Mouse (Mus musculus): Measurements from ENCODE around the gene Tom1l2. TPM values are rescaled to one million over a fixed set of nuclear protein-coding genes. Genes with fewer than 3 reads are reported as not detected.

Gene Tom1l2
- total RNA-seq, 4 experiments from 2014 or later = 205 to 222 (median 215) TPM

GRCm38 (mm10) chr11:60232441-60233058 is 120.2 kb downstream of the Tom1l2 start:
- DNase-seq (ENCODE audit: low spot score in 2 of 2) = no peak

- DNase-seq (ENCODE audit: low spot score in 2 of 2) = no peak
Measured at GRCm38 (mm10) chr11:60231951-60232350, 120.8 kb downstream of the Tom1l2 start.

GRCm38 (mm10) chr11:60231326-60231725 is 121.4 kb downstream of the Tom1l2 start:
- DNase-seq (ENCODE audit: low spot score in 2 of 2) = no peak

DNA sequence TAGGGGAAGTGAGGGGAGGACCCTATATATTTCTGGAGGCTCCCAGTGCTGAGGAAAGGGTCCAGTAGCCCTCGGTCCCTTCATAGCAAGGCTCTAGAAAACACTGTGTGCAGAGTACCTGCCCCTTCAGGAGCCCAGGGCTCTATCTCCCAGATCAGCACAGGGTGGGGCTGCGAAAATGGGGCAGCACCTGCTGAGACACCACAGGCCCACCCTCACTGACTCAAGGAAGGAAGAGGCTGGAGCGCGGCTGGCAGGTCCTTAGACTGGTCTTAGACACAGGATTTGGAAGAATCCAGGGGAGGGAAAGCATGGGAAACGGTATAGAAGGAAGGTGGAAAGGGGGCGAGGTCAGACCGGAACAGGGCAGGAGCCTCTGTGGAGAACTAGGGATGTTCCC is 122.2 kb downstream of the Tom1l2 start:
- no peak for DNase-seq (ENCODE audit: low spot score in 2 of 2)

GRCm38 (mm10) chr11:60229821-60230220 is 122.9 kb downstream of the Tom1l2 start:
- DNase-seq (ENCODE audit: low spot score in 2 of 2) = no peak

GRCm38 (mm10) chr11:60228525-60228924 is 124.2 kb downstream of the Tom1l2 start:
- no peak for DNase-seq (ENCODE audit: low spot score in 2 of 2)

DNA sequence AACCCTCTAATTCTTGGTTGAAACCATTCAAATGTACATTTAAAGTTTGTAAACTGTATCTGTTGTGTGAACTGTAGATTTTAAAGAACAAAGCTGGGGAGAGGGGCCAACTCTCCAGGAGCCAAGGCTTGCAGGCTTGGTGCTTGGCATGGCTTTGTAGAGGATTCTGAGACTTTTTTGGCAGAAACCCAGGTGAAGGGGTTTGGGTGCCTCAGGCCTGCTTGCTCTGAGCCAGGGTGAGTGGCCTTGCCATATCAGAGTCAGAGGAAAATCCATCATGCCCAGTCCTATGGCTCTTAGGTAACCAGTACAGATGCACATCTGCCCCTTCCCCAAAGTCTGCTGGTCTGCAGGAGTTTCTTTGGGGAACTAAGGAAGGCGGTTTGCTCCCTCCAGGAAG is 126.8 kb downstream of the Tom1l2 start:
- DNase-seq (ENCODE audit: low spot score in 2 of 2) = no peak

DNA sequence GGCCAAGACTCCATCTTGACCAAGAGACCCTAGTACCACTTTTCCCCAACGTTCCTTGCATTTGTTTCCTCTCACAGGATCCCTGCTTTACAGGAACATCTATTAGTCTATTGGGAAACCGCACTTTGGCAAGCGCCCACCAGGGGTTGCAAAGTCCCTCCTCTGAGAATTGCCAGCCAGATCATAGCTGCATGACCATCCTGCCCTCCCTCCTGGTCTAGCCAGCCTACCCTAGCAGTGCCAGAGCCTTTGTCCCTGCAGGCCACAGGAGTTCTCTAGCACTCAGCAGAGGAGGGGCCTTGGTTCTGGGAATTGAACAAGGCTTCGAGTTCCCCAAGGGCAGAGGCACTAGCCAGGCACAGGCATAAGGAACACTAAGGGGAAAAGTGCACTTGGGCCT is 128.0 kb downstream of the Tom1l2 start:
- no peak for DNase-seq (ENCODE audit: low spot score in 2 of 2)

- peak in 1 of 2 experiments; percentile 73 for DNase-seq (ENCODE audit: low spot score in 2 of 2)
Measured at GRCm38 (mm10) chr11:60222469-60223236, 130.1 kb downstream of the Tom1l2 start, which contains the start of gene Srebf1. Gene Srebf1, minus strand, starts transcription at chr11:60222581.

GRCm38 (mm10) chr11:60222085-60222468 is 130.6 kb downstream of the Tom1l2 start:
- DNase-seq (ENCODE audit: low spot score in 2 of 2) = no peak

GRCm38 (mm10) chr11:60221425-60221824 is 131.3 kb downstream of the Tom1l2 start:
- DNase-seq (ENCODE audit: low spot score in 2 of 2) = no peak

DNA sequence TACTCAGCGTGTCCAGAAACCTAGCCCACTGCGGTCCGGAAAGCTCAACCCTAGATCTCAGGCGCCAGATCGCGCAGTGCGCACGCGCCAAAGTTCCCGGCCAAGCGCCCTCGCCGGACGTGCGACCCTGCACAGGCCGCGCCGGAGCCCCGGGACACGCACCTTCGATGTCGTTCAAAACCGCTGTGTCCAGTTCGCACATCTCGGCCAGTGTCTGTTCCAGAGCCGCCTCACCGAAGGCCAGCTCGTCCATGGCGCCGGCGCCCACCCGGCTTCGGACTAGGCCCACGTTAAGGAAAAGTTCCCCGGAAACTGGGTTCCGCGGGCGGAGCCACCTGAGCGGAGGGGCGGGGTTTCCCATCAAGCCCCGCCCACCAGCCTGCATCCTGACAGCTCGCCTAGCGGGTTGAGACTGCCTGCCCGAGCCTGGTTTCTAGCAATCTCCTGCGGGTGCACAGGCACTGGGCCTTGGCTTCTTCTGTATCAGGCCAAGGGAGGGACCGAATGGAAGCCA is 132.4 kb downstream of the Tom1l2 start:
- DNase-seq (ENCODE audit: low spot score in 2 of 2) = peak; percentile 82 to 83

- no peak for DNase-seq (ENCODE audit: low spot score in 2 of 2)
Measured at GRCm38 (mm10) chr11:60219609-60220008, 133.1 kb downstream of the Tom1l2 start.

DNA sequence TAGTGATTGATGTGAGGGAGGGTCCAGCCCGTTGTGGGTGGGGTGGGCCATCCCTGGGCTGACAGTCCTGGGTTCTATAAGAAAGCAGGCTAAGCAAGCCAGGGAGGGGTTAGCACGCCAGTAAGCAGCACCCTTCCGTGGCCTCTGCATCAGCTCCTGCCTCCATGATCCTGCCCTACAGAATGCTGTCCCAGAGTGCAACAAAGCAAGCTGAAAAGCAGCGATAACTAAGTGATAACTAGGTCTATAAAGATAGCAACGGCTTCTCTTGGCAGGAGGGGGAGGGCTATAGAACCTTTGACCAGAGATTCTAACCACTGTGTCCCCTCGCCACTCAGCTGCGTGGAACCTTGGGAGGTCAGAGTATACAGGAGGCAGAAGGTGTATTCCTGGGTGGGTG is 135.2 kb downstream of the Tom1l2 start:
- no peak for DNase-seq (ENCODE audit: low spot score in 2 of 2)

GRCm38 (mm10) chr11:60216671-60217070 is 136.0 kb downstream of the Tom1l2 start:
- DNase-seq (ENCODE audit: low spot score in 2 of 2) = no peak

- DNase-seq (ENCODE audit: low spot score in 2 of 2) = no peak
Measured at GRCm38 (mm10) chr11:60213266-60213665, 139.4 kb downstream of the Tom1l2 start.

DNA sequence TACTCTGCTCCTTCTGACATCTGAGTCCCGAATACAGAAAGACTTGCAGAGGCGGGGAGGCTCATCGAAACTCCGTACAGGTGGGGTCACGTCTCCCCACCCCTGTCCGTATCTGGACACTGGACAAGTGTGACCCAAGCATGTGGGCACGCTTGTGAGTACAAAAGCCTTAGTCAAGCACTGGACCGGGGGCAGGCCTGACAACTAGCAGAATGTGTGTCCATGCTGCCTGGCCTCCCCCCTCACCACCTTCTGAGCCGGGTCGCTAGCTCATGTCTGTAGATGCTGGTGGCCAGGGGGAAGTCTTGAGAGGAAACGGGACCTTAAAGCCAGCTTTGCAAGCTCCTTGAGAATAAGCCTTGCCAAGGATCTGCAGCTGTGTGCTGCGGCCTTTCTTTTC is 140.9 kb downstream of the Tom1l2 start:
- DNase-seq (ENCODE audit: low spot score in 2 of 2) = no peak

- no peak for DNase-seq (ENCODE audit: low spot score in 2 of 2)
Measured at GRCm38 (mm10) chr11:60211152-60211551, 141.6 kb downstream of the Tom1l2 start.

DNA sequence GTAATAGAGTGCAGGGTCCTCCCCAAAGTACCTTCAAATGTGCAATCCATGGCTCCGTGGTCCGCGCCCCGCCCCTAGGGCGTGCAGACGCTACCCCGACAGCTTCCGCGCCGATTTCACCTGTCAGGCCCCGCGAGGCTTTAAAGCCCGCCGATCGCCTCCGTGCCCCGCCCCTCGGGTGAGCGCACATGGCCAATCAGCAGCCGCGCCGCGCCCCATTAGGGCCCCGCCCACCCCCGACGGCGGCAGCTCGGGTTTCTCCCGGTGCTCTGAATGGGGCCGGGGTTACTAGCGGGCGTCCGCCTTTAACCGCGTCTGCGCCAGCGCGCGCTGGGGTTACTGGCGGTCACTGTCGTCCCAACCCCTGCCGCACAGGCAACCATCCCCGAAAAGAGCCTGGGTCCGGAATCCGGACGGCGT is 142.4 kb downstream of the Tom1l2 start:
- peak; percentile 68 to 90 for DNase-seq (ENCODE audit: low spot score in 2 of 2)

DNA sequence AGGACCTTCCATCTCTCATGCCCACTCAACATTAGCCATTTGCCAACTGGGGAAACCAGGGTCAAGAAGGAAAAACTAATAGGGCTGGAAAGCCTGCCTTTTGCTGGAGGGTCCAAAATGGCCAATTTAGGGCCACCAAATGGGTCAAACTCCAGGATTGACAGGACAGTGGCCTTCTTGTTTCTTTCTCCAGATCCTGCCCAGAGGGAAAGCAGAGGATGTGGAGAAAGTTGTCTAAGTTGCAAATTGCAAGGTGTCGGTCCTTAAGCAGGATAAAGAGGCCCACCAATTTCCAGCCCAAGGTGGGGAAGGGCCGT is 142.8 kb downstream of the Tom1l2 start:
- DNase-seq (ENCODE audit: low spot score in 2 of 2) = no peak

- peak in 1 of 2 experiments; percentile 87 for DNase-seq (ENCODE audit: low spot score in 2 of 2)
Measured at GRCm38 (mm10) chr11:60209217-60209932, 143.3 kb downstream of the Tom1l2 start.

- DNase-seq (ENCODE audit: low spot score in 2 of 2) = no peak
Measured at GRCm38 (mm10) chr11:60208712-60209111, 144.0 kb downstream of the Tom1l2 start.

All from left cerebral cortex, adult 8-10 months (tissue).